Mouse (Mus musculus) olfactory bulb, adult 2 months (tissue): ENCODE measurements around the gene Fnip2.

Experiments
- CTCF ChIP-seq: fragments of 200-500 bp; IDR thresholded peaks from 2 replicates; pipeline ENCODE4 v1.5.1; 2012; ENCODE audit warnings: low read depth, mild to moderate bottlenecking, low read length, moderate library complexity; ENCODE audit not compliant: insufficient read depth
- POLR2A ChIP-seq: fragments of 200-500 bp; IDR thresholded peaks from 2 replicates; pipeline ENCODE4 v1.6.1; 2012; ENCODE audit warnings: mild to moderate bottlenecking, low read depth, low read length, moderate library complexity; ENCODE audit not compliant: insufficient read depth

DNA sequence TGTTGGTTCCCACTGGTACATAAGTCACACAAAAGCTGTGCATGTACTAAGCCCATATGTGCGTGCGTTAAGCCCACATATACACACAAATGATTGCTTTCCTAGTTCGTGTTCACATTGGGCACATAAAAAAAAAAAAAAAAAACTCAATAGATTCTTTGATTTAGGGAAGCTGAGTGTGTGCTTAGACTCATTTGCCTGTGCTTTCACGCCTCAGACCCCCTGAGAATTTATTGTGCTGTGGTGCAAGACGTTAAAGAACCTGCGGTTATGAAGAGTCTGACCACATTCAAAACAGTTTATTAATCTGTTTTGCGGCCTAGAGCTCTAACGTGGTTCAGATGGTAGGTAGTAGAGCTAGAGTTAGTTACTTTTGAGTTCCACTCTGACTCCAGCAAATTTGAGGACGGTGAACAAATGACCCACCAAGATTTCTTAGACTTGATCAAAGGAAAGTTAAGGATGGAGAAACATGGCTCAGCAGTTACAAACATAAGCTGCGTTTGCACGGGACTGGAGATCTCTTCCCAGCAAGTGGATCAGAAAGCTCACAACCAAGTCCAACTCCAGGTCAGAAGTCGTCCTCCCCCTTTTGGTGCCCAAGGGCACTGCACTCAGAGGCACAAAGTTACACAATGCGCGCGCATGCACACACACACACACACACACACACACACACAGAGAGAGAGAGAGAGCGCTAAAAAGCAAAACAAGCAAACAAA lies 1.2 kb upstream of the Fnip2 start:
- TF ChIP-seq CTCF: no peak
- TF ChIP-seq POLR2A: no peak
